Mouse (Mus musculus): Measurements from ENCODE around the gene Cpeb4. TPM values are rescaled to one million over a fixed set of nuclear protein-coding genes. Genes with fewer than 3 reads are reported as not detected.

The Cpeb4 gene
- polyA plus RNA-seq (2017; shearing (Covaris generic)), result 10 to 100 TPM in 1 of 2 experiments, 1 to 10 TPM in 1; 8.7 to 12.6 TPM

GRCm38 (mm10) chr11:31871911-31872310 is at the start of gene Cpeb4:
TSS of gene Cpeb4 (plus strand) at chr11:31872211.

GRCm38 (mm10) chr11:31965256-31966134 is 93.5 kb downstream of the Cpeb4 start, which contains the start of gene 4930524B15Rik:
TSS of gene 4930524B15Rik (plus strand) at chr11:31965592.

Other genes starting within 250 kb of the Cpeb4 start
- 10 to 100 TPM; 21.3 to 27.9 TPM for gene Bod1, start 200.3 kb upstream of the Cpeb4 start, polyA plus RNA-seq (2017; shearing (Covaris generic))
- not detected for gene 4930524B15Rik, start 93.4 kb downstream of the Cpeb4 start, polyA plus RNA-seq (2017; shearing (Covaris generic))
- 100 to 1,000 TPM in 1 of 2 experiments, 10 to 100 TPM in 1; 94.8 to 121 TPM for gene Nsg2, start 128.3 kb downstream of the Cpeb4 start, polyA plus RNA-seq (2017; shearing (Covaris generic))